Mouse (Mus musculus) adrenal gland, postnatal 4 days (tissue): ENCODE results near the gene Slc16a7. TPM values are rescaled to one million over a fixed set of nuclear protein-coding genes. Genes with fewer than 3 reads are reported as not detected.

Experiments used
- DNase-seq, 2 experiments: peaks; one replicate each; pipeline ENCODE4 v3.0.0; 2021 to 2022; ENCODE audit warnings: low spot score in 2 of 2, mixed read lengths in 2 of 2
- total RNA-seq, 2 experiments: library from RNA; stranded (reverse); gene quantifications; 2 replicates each; pipeline ENCODE4 v1.2.3; 2021

Slc16a7 gene
- total RNA-seq, 2 experiments from 2014 or later = 12.1 to 14.2 TPM

DNA sequence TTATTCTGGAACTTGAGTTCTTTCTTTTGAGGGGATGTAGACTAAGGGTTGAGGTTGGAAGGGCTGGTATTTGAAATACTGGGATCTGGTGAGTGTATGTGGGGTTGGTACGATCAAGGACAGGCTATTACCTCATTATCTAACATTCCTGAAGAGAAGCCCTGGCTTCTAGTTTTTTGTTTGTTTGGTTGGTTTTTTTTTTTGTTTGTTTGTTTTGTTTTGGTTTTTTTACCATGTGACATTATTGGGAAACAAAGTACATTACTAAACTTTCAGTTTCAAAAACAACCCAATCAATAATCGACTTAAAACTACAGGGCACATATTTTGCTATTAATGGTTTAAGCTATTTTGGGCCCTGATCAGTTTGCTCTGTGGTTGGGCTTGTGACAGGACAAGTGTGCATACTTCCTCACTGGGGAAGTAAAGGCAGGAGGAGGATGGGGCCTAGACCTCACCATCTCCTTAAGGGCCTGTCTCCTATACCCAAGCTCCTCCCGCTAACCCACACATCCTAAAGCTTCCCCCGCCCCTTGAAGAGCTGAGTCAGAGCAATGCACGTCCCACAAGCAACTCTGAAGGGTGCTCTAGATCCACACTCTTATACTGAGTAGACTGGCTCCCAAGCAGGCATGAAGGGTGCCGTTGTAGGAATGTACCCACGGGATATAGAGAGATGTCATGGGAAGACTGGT lies 64.2 kb downstream of the Slc16a7 start:
- no peak for DNase-seq

DNA sequence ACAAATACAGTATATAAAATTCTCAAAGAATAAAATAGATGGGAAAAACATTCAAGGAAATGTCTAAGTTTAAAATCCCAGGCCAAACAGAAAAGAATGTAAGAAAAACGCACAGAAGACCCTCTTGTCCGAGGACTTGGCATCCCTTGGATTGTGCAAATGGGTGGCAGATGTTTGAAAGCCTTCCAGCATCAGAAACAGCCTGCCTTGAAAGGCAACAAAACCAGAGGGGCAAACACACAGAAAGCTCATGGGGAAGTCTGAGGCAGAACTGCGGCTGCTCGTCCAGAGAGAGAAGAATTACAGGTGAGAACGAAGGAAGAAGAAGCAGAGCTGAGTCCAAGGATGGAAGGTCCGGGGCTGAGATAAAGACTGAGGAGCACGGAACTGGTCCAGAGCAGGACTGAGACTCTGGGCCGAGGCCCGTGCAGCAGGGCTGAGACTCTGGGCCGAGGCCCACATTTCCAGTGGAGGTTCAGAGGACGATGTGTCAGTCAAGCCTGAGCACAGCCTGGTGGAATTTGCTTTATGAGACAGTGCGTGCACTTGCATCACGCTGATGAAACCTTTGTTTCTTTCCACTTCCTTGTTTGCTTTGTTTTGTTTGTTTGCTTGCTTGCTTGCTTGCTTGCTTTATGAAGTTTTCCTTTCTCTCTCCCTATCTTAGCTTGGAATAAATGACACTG lies 65.0 kb downstream of the Slc16a7 start:
- DNase-seq = no peak

DNA sequence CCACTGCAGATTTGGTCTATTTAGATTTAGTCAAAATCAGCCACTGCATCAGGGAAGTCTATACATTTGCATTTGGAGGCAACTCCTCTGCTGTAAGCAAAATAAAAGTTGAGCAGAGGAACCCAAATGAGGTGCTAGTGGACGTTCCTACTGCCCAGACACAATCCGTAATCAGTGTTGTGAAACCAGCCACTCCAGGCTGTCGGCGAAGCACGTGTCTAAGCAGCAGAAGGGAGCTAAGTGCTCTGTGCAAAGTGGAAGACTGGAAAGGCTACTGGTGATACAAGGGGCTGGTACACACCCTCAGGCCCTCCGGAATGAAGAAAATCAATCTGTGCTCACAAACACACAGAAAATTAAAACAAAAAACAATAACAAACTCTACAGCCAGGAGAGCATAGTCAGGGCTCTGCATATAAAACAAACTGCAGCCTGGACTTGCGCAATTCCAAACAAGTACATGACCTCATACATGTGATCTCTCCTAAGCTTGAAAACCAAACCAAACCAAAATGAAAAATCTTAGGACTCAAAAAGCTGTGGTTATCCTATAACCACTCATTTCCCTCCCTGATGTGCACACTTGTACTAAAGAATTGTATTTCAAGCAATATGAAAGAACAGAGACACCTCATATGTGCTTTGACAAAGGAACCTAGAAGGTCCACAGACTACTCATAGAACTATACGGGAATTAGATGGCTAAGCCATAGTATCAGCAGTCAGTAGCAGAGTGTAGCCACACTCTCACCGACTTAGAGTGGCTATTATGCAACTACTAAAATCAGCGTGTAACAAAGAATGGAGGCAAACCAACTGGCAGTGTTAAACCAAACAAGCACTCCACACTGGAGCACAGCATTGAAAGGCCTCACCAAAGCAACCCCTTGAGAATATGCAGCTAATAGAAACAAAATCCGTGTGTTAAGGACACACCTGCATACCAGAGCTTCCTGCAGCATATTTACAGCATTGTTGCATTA lies 67.5 kb downstream of the Slc16a7 start:
- DNase-seq = no peak

DNA sequence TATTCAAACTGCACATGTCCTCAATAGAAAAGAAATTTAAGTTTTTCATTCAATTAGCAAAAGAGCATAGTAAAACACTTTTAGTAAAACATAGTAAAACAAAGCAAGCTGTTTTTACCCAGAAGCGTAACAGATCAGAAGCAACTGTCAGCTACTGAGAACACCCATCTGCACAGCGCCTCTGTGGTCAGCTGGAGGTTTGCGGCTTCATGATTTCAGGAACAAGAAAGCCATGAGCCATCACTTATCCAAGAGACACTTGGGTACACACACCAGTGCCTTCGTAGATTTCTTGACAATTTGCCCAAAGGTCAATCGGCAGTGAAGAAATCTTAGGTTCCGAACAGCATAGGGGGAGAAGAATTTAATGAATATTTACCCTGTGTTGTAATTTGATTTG lies 71.9 kb downstream of the Slc16a7 start:
- no peak for DNase-seq

DNA sequence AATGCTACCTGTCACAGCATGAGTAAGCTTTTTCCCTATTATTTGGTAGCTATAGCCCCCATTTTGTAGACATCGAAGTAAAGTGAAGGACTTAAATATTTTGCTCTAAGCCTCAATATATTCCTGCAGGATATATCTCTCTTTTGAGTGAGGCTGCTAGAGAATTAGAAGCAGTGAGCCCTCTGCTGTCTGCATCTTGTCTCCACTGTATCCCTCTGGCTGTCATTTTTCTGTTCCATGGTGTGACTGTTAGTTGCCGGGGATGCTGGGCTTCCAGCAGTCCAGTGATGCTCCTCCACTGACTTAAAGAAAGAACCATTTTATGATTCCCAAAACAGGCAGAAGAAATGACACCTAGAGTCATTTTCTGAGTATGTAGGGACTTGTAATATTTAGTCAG lies 78.4 kb downstream of the Slc16a7 start:
- DNase-seq = no peak

DNA sequence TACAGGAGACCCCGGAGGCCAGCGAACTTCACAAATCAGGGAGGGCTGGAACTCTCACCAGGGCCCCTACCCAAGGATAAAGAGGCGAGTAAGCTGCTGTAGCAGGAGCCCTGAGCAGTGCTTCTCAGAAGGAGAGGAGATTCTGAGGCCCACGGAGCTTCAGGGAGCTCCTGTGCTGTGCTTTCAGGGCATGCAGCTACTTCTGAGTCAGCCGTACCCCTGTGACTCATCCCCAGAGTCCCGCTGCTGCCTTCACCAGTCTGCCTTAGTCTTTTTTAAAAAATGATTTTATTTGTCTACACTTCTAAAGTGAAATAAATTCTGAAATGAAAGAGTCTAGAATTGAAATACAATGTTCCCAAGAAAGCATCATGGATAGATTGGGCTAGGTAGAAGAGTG lies 91.2 kb downstream of the Slc16a7 start:
- no peak for DNase-seq

DNA sequence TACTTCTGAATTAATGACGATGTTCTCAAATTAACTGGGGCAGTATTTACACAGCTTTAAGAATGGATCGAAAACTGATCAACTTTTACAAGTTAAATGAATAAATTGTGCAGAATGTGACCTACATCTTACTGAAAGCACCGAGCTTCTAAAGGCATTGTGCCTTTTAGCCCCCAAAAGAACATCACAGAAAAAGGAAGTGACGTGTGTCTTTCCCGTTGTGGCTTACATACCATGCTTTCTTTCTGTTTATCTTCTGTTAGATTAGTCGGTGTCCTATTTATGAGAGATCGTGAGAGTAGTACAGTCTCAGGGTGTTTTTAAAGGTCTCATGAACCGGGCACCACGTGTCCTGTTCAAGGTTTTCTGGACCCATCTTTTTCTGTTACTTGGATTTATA lies 98.9 kb downstream of the Slc16a7 start:
- DNase-seq = no peak

DNA sequence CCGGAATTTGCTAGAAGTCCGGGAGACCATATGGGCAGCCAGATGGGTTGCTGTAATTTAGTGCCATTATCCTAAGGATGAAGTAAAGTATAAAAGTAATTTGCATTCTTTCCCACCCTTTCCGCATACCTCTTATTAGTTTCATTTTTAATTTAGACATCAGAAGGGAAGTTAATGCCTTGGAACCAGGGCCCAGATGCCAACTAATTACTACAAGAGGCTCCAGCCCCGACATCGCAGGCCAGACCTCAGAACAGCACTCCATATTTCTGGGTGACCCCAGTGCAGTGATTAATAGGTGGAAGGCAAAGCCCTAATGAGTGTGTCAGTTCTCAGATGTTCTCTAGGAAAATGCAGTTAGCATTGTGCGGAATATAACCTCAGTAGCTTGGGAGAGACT lies 100.7 kb downstream of the Slc16a7 start:
- no peak for DNase-seq

DNA sequence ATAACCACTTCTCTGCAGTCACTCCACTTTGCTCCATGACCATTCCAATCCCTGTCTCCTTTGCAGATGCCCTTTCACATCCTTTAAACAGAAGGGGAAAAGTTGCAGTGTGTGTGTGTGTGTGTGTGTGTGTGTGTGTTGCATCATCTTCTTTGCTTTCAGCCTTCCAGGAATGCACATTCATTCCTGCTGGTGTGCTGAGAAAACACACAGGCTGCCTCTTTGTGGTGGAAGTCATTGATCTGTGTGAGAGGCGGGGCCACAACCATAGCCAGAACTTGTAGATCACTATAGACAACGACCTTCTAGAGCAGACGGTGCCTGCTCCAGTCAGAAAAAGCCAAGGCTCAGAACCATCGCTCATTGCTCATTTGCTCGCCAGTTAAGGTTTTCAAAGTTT lies 103.9 kb downstream of the Slc16a7 start:
- DNase-seq = no peak

DNA sequence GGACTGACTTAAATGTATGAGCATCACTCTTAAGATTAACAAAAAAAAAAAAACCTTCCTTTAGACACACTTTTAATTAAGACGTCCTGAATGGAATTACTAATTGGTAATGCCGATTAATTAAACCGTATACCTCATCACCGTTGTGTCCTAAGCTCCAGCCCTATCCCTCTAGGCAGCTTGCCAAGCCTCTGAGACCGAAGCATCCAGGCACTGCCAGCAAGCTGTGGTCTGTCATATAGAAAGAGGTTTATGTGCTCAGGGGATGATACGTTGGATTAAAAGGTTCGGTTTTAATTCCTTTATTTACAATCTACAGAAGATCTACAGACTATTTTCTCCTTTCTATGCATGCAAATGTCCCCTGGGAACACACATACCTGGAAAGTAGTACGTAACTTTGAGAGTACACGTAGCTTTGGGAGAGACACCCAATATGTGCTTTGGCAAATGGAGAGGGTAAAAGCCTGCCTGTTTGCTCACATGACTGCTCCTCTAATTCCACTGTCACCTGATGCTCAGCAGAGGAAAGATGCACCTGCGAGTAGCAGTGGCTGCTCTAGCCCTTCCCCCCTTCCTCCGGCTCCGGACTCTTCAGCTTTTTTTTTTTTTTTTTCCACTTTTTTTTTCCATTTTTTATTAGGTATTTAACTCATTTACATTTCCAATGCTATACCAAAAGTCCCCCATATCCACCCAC lies 114.0 kb downstream of the Slc16a7 start:
- no peak for DNase-seq

DNA sequence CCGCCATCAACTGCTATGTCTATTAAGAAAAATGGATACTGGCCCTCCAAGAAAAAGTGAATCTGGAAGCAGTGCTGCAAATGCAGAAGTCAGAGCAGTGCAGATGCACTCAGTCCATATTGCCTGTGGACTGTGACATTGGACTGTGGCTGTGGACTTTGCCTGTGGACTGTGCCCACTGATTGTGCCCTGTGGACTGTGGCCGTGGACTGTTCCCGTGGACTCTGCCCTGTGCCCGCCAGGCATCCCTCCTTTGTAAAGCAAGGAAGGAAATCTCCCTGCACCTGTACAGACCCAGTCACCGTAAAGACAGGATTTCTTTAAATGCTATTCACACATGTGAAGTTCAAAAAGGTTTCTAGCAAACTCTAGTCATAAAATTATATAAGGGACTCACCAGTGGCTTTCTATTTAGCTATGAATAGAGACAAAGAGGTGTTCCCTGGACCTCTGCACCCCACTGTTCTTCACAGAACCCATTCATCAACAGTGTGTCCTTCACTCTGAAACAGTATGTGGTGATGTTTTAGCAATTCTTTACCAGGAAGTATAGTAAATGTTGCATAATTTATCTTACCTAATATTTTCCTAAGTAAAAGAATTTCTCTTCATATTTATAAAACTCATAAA lies 114.6 kb downstream of the Slc16a7 start:
- DNase-seq = no peak

DNA sequence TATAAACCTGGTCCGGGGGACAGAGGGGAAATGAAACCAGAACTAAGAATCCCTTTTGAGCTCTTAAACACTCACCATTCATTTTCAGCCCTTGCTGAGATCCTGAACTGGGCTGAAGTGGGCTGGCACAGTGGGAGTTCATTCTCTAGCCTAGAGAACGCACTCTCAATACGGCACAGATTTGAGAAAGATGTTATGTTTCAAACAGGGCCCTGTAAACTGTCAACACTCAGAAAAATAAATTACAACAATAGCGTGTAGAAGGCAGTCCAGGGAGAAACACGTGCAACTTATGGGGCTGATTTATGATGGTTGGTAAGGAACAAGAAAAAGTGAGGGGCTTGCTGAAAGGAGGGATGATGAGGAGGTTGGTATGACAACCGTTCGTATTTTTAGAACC lies 115.5 kb downstream of the Slc16a7 start:
- DNase-seq = no peak

DNA sequence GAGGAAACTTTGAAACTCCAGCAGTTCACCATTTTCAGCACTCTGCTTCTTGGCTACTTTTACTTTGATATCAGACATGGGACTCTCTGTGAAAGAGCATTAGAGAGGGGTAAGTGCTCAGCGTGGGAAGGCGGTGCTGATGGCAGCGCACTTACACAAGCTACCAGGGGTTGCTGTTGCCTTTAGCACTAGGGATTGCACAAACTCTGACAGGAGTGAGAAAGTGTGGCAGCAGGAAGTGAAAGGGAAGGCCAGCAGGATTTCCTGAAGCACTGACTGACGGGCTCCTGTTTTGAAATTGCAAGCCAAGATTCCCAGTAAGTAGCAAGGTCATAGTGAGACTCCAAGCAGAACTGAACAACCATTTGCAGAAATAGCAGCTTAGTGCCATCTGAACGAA lies 117.8 kb downstream of the Slc16a7 start:
- no peak for DNase-seq

DNA sequence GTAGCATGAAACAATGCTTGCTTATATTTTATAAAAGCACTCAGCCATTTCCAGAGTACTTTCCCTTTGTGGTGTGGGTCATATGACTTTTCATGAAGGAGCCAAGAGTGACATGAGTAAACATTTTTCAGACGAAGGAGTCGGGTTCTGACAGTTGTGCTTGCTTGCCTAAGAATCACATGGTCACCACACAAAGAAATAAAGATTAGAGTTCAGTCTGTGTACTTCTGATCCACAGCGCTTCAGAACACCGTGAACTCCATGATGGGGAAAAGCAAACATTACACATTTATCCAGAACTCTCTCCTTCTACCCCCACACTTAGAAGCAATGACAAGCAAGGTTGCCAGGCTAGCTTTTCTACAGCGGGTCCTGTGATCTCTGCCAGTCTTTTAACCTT lies 119.0 kb downstream of the Slc16a7 start:
- DNase-seq = no peak

DNA sequence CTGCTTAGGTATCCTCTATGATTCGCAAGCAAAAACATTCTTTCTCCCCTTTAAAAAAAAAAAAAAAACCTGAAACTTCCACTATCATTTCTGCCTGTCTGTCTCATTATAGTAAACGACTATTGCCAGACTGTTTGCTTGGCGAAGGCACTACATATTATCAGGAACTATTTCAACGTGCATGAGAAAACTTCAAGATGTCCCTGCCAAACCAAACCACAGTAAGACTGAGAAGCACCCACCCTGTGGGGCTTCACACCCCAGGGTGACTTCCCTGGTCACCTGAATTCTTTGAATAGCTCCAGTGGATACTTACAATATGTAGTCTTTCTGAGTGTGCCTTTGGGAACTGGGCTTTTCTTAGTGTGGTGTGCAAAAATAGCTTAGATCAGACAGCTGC lies 122.9 kb downstream of the Slc16a7 start:
- no peak for DNase-seq

DNA sequence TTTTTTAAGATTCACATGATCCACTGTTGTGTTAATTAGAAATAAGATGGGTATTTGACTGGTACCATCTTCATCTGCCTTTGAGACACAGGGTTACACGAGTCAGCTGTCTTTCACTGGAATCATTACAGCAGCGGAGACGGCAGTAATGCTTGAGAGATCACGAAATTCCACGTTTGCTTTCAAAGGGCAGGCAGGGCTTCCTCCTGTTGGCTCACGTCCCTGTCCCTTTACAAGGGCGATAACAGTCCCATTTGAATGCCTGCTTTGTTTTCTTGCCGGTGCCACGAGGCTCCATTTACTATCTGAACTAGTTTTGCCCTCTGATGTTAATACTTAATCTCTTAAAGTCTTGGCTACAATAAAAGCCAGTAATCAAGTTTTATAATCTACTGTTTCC lies 123.4 kb downstream of the Slc16a7 start:
- DNase-seq = no peak

DNA sequence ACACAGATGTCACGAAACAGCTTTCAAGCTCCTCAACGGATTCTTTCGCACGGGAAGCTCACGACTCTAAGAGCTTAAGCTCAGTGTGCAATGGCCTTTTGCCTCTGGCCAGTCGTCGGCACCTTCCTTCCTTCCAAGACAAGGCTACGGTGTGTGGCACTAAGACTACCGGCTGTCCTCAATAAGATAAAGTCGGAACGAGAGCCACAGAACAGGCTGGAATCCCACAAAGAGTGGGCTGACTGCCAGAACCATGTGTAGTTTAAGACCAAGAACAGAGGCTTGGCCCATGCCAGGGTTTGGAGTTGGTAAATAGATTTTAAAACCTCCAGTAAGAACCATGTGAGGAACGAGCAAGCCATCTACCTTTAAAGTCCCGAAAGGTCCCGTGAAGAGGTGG lies 123.8 kb downstream of the Slc16a7 start:
- no peak for DNase-seq

DNA sequence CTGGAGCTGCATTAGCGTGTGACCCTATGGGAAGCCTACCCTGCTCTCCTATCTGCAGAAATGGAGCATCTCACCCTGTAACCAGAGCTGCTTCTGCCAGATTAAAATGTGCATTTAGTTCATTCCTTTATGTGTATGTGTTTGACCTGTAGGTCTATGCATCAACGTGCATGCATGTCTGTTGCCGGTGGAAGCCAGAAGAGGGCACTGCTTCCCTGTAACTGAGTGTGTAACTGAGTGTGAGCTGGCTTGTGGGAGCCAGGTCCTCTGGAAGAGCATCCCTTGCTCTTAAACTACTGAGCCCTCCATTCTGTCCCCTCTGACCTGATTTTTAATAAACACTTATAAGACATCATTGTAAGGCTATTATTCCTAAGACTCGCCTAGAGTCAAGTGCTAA lies 124.3 kb downstream of the Slc16a7 start:
- no peak for DNase-seq

DNA sequence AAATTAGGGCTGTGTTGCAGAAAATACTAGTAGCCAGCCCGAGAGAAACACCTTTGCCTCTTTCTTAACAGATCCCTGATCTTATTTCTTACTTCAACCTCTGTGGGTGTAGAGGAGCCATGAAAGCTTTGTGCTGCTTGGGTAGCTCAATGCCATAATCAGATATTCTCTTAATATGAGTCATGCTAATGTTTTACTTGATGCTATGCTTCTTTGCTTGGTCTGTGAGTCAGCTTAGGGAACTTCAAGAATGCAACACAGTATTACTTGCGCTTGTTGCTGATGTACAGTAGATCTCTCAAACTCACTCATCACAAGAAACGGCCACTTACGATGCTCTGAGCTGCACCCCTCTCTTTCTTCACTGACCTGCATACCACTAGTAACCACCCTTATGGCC lies 133.4 kb downstream of the Slc16a7 start:
- no peak for DNase-seq

DNA sequence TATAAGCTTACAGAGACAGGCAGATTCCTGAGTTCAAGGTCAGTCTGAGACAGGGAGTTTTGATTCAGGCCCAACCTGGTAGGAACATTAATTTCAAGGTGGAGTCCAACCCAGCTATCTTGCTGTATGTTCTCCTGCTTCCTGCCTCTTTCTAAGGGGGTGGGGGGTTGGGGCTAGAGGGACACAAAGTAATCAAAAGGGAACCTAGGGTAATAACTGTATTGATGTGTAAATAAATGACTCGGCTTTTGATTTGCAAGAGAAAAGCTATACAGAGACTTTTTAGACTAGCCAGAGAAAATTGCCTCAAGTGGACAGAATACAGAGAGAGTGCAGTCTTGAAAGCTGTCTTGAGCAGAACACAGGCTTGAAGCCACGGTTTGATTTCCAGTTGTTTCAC lies 174.7 kb downstream of the Slc16a7 start:
- DNase-seq = no peak

DNA sequence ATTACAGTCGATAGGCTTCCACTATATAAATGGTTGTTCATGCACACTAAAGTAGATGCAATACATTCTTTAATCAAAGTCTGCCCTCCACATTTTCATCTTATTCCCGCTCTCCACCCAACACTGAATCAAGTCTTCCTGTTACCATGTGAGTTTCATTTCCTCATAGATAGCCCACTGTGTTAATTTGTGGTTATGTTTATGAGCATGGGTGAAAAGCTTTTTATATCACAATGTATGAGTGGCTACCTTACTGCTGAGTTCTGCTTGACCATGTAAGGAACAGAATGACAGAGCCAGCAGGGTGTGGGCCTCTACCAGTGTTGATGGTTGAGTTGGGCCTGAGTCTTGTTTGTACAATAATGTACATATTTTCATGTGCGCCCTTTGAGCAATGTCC lies 175.5 kb downstream of the Slc16a7 start:
- no peak for DNase-seq
